Mouse (Mus musculus) ES-E14 (cell line): ENCODE results near the gene Ccnc.

Source experiments
- CHD2 ChIP-seq: IDR thresholded peaks from 2 replicates; pipeline ENCODE4 v1.6.1; 2014; ENCODE audit warnings: mild to moderate bottlenecking, low read depth, low read length, inconsistent platforms
- MAFK ChIP-seq: IDR thresholded peaks from 2 replicates; pipeline ENCODE4 v1.6.1; 2014; ENCODE audit warnings: mild to moderate bottlenecking, low read depth, low read length, inconsistent platforms; ENCODE audit not compliant: insufficient read depth
- ZC3H11A ChIP-seq: IDR thresholded peaks from 2 replicates; pipeline ENCODE4 v1.6.1; 2012; ENCODE audit warnings: low read depth, mild to moderate bottlenecking, inconsistent platforms, low read length, borderline replicate concordance
- ZNF384 ChIP-seq: IDR thresholded peaks from 2 replicates; pipeline ENCODE4 v1.6.1; 2012; ENCODE audit warnings: low read depth, low read length, inconsistent platforms

- TF ChIP-seq ZC3H11A (no peak), CHD2 (no peak), MAFK (no peak), ZNF384 (no peak)
Measured at GRCm38 (mm10) chr4:21682421-21683150, 44.9 kb upstream of the Ccnc start.
